Mouse (Mus musculus): ENCODE measurements around the gene G6pc.
"Not testable (repeated sequence)": the region's sequence is repeated elsewhere in the genome, so short reads cannot be mapped to it uniquely, and the experiment has no call there.

The G6pc gene

GRCm38 (mm10) chr11:101355916-101356315 lies 11.4 kb upstream of the G6pc start:
- no peak for DNase-seq (ENCODE audit: low read depth in 1 of 2, low spot score in 2 of 2)

- no peak for DNase-seq (ENCODE audit: low read depth in 1 of 2, low spot score in 2 of 2)
Measured at GRCm38 (mm10) chr11:101357505-101358182, 9.7 kb upstream of the G6pc start.

GRCm38 (mm10) chr11:101359776-101360175 lies 7.6 kb upstream of the G6pc start:
- DNase-seq (ENCODE audit: low read depth in 1 of 2, low spot score in 2 of 2) = no peak

GRCm38 (mm10) chr11:101360651-101361113 lies 6.7 kb upstream of the G6pc start:
- DNase-seq (ENCODE audit: low read depth in 1 of 2, low spot score in 2 of 2) = no peak

- DNase-seq (ENCODE audit: low read depth in 1 of 2, low spot score in 2 of 2) = no peak
Measured at GRCm38 (mm10) chr11:101364531-101364931, 2.8 kb upstream of the G6pc start.

GRCm38 (mm10) chr11:101370141-101370540 lies 2.8 kb downstream of the G6pc start:
- no peak for DNase-seq (ENCODE audit: low read depth in 1 of 2, low spot score in 2 of 2)

GRCm38 (mm10) chr11:101374421-101374938 lies 7.1 kb downstream of the G6pc start:
- no peak for DNase-seq (ENCODE audit: low read depth in 1 of 2, low spot score in 2 of 2)

- DNase-seq (ENCODE audit: low read depth in 1 of 2, low spot score in 2 of 2) = not testable (repeated sequence)
Measured at GRCm38 (mm10) chr11:101378196-101378595, 10.8 kb downstream of the G6pc start.

- DNase-seq (ENCODE audit: low read depth in 1 of 2, low spot score in 2 of 2) = no peak
Measured at GRCm38 (mm10) chr11:101378926-101379325, 11.6 kb downstream of the G6pc start.

GRCm38 (mm10) chr11:101381817-101382216 lies 14.5 kb downstream of the G6pc start:
- no peak for DNase-seq (ENCODE audit: low read depth in 1 of 2, low spot score in 2 of 2)

- no peak for DNase-seq (ENCODE audit: low read depth in 1 of 2, low spot score in 2 of 2)
Measured at GRCm38 (mm10) chr11:101395110-101395509, 27.7 kb downstream of the G6pc start.

GRCm38 (mm10) chr11:101415306-101415705 lies 47.9 kb downstream of the G6pc start:
- DNase-seq (ENCODE audit: low read depth in 1 of 2, low spot score in 2 of 2) = no peak

GRCm38 (mm10) chr11:101416433-101417100 lies 49.2 kb downstream of the G6pc start:
- no peak for DNase-seq (ENCODE audit: low read depth in 1 of 2, low spot score in 2 of 2)

GRCm38 (mm10) chr11:101417101-101417855 lies 49.9 kb downstream of the G6pc start, which contains the start of gene Aarsd1:
Gene Aarsd1, minus strand, starts transcription at chr11:101417615.
- DNase-seq (ENCODE audit: low read depth in 1 of 2, low spot score in 2 of 2) = peak in 1 of 2 experiments; percentile 66

- no peak for DNase-seq (ENCODE audit: low read depth in 1 of 2, low spot score in 2 of 2)
Measured at GRCm38 (mm10) chr11:101418991-101419390, 51.6 kb downstream of the G6pc start.

GRCm38 (mm10) chr11:101419610-101420009 lies 52.2 kb downstream of the G6pc start:
- no peak for DNase-seq (ENCODE audit: low read depth in 1 of 2, low spot score in 2 of 2)

- no peak for DNase-seq (ENCODE audit: low read depth in 1 of 2, low spot score in 2 of 2)
Measured at GRCm38 (mm10) chr11:101420148-101420547, 52.8 kb downstream of the G6pc start.

GRCm38 (mm10) chr11:101424105-101424851 lies 56.9 kb downstream of the G6pc start, which contains the start of gene Gm27029:
Gene Gm27029, minus strand, starts transcription at chr11:101424796.
- no peak for DNase-seq (ENCODE audit: low read depth in 1 of 2, low spot score in 2 of 2)

GRCm38 (mm10) chr11:101424925-101425813 lies 57.8 kb downstream of the G6pc start, which contains the start of the genes Rundc1 and Ptges3l:
Gene Rundc1, plus strand, starts transcription at chr11:101425085.
Gene Ptges3l, minus strand, starts transcription at chr11:101425333.
- DNase-seq (ENCODE audit: low read depth in 1 of 2, low spot score in 2 of 2) = peak; percentile 94 to 97

GRCm38 (mm10) chr11:101426165-101426564 lies 58.8 kb downstream of the G6pc start:
- no peak for DNase-seq (ENCODE audit: low read depth in 1 of 2, low spot score in 2 of 2)

Data from monocyte, adult 2 months (primary cell).